Mouse (Mus musculus) lung, postnatal 14 days (tissue): ENCODE measurements around the gene Nfasc.

Experiments
- DNase-seq: peaks from one replicate; pipeline ENCODE4 v3.0.0; 2021

Nfasc gene

GRCm38 (mm10) chr1:132741175-132741997 is at the start of gene Nfasc:
Gene Nfasc, minus strand, starts transcription at chr1:132741797.
- peak; percentile 11 for DNase-seq

GRCm38 (mm10) chr1:132791049-132791448 is 49.5 kb upstream of the Nfasc start:
- no peak for DNase-seq

- DNase-seq = no peak
Observed at GRCm38 (mm10) chr1:132786866-132787265, 45.3 kb upstream of the Nfasc start.

- no peak for DNase-seq
Observed at GRCm38 (mm10) chr1:132781607-132782445, 40.2 kb upstream of the Nfasc start.

GRCm38 (mm10) chr1:132780961-132781360 is 39.4 kb upstream of the Nfasc start:
- no peak for DNase-seq

- no peak for DNase-seq
Observed at GRCm38 (mm10) chr1:132780254-132780653, 38.7 kb upstream of the Nfasc start.

GRCm38 (mm10) chr1:132774959-132775358 is 33.4 kb upstream of the Nfasc start:
- DNase-seq = no peak

- peak; percentile 50 for DNase-seq
Observed at GRCm38 (mm10) chr1:132771377-132771776, 29.8 kb upstream of the Nfasc start.

- DNase-seq = no peak
Observed at GRCm38 (mm10) chr1:132769559-132769958, 28.0 kb upstream of the Nfasc start.

GRCm38 (mm10) chr1:132767422-132767821 is 25.8 kb upstream of the Nfasc start:
- no peak for DNase-seq

GRCm38 (mm10) chr1:132765887-132766651 is 24.5 kb upstream of the Nfasc start:
- no peak for DNase-seq

GRCm38 (mm10) chr1:132765222-132765621 is 23.6 kb upstream of the Nfasc start:
- DNase-seq = no peak

GRCm38 (mm10) chr1:132759390-132759789 is 17.8 kb upstream of the Nfasc start:
- no peak for DNase-seq

- peak; percentile 52 for DNase-seq
Observed at GRCm38 (mm10) chr1:132758656-132759370, 17.2 kb upstream of the Nfasc start.

- DNase-seq = no peak
Observed at GRCm38 (mm10) chr1:132755211-132755610, 13.6 kb upstream of the Nfasc start.

- no peak for DNase-seq
Observed at GRCm38 (mm10) chr1:132749217-132749884, 7.8 kb upstream of the Nfasc start.

GRCm38 (mm10) chr1:132746302-132746701 is 4.7 kb upstream of the Nfasc start:
- no peak for DNase-seq

GRCm38 (mm10) chr1:132745636-132746035 is 4.0 kb upstream of the Nfasc start:
- DNase-seq = no peak

GRCm38 (mm10) chr1:132739077-132739521 is 2.5 kb downstream of the Nfasc start:
- no peak for DNase-seq

- DNase-seq = no peak
Observed at GRCm38 (mm10) chr1:132736171-132736570, 5.4 kb downstream of the Nfasc start.

GRCm38 (mm10) chr1:132733873-132734447 is 7.6 kb downstream of the Nfasc start:
- no peak for DNase-seq
